Mouse (Mus musculus): ENCODE results near the gene Naa40. TPM values are rescaled to one million over a fixed set of nuclear protein-coding genes. Genes with fewer than 3 reads are reported as not detected.
A peak's percentile ranks its signal among the peaks of the same experiment; 100 is the strongest.

Naa40 gene
- polyA plus RNA-seq, 1 experiment from 2014 or later = 71.1 TPM

DNA sequence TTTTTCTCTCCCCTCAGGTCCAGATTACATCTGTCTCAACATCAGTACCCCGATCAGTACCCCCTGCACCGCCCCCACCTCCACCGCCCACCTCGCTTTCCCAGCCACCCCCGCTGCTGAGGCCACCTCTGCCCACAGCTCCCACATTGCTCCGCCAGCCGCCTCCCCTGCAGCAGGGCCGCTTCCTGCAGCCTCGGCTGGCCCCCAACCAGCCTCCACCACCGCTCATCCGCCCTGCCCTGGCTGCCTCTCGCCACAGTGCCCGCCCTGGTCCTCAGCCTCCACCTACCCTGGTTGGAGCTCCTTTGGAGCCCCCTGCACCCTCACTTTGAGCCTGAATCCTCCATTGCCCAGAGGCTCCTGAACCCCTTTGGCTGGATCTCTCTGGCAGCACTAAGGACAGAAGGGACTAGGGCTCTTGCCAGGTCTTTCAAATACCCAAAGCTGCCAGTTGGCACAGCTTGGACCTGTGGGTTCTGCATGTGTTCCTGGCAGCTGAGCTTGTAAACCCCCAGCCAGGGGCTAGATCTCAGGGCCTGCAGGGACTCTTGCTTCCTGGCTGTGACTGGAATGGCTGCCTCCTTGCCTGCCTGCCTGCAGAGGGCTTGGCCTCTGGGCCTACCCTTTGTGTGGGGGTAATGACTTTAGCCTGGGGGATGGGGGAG is 33.5 kb upstream of the Naa40 start:
- Histone ChIP-seq H3K9ac (peak overlapping the region; percentile 47), H3K9me3 (replicated peaks) (no peaks in the 10 kb centered on the region), H3K27me3 (no peaks in the 10 kb centered on the region), H3K4me1 (peaks cover 81% of the 10 kb centered on the region), H3K4me3 (0 out of 2 replicates have a peak overlapping the region, but pooled peaks have one; percentile 4), H3K27ac (peak overlapping the region; percentile 93), H3K36me3 (ENCODE audit: poor library complexity, severe bottlenecking) (peaks cover 95% of the 10 kb centered on the region), H3K4me2 (peak overlapping the region; percentile 27)
- 75% methylated on average over 12 of the region's 13 CpGs for WGBS
- ATAC-seq = peak; percentile 28; the same call in 1 of the 2 replicates

GRCm38 (mm10) chr19:7273486-7273885 is 32.5 kb upstream of the Naa40 start:
- no peaks in the 10 kb centered on the region for H3K9me3 ChIP-seq (replicated peaks)
- no peak overlapping the region for H3K4me2 ChIP-seq
- H3K36me3 ChIP-seq (ENCODE audit: poor library complexity, severe bottlenecking) = peaks cover 87% of the 10 kb centered on the region
- no peak overlapping the region for H3K4me3 ChIP-seq
- peaks cover 77% of the 10 kb centered on the region for H3K4me1 ChIP-seq
- 91% methylated on average over 4 of the region's 4 CpGs for WGBS
- H3K9ac ChIP-seq = no peak overlapping the region
- no peaks in the 10 kb centered on the region for H3K27me3 ChIP-seq
- peak overlapping the region; percentile 93; the same call in 1 of the 2 replicates for H3K27ac ChIP-seq
- ATAC-seq = no peak

DNA sequence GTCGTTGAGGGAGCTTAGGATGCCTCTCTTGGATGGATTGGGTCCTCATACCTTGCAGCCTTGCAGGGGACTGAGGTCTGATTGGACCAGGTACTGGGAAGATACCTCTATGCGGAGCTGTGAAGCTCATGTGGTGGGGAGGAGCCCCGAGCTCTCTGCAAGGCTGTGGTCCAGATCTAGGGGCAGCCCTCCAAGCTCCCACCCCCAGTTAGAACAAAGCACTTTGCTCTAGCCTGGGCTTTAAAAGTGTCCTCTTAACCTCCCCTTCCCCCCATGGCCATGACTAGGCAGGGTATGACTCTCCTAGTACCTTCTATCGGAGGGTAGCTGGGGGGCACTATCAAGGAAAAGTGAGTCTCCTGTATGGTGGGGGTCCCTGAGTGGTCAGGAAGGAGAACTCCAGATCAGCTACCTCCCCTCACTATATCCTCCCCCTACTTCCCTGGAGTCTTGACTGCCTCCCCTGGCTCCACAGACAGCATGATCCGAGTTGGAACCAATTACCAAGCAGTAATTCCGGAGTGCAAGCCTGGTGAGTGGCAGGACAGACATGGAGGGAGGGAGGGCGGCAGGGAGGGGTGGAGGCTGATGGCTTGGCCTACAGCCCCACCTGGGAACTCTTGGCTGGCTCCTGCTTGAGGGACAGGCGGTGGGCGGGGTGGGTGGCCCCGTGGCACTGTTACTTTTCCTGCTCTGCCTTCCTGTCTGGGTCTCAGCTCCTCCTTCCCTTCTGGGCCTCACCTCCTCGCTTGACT is 28.5 kb upstream of the Naa40 start:
- Histone ChIP-seq H3K4me3 (peak overlapping the region; percentile 91), H3K27ac (peak overlapping the region; percentile 100), H3K9me3 (replicated peaks) (no peaks in the 10 kb centered on the region), H3K4me2 (peak overlapping the region; percentile 77), H3K9ac (peak overlapping the region; percentile 98), H3K27me3 (no peaks in the 10 kb centered on the region), H3K36me3 (ENCODE audit: poor library complexity, severe bottlenecking) (peaks cover 47% of the 10 kb centered on the region), H3K4me1 (peaks cover 80% of the 10 kb centered on the region)
- 9% methylated on average over 11 of the region's 11 CpGs for WGBS
- no peak for ATAC-seq

DNA sequence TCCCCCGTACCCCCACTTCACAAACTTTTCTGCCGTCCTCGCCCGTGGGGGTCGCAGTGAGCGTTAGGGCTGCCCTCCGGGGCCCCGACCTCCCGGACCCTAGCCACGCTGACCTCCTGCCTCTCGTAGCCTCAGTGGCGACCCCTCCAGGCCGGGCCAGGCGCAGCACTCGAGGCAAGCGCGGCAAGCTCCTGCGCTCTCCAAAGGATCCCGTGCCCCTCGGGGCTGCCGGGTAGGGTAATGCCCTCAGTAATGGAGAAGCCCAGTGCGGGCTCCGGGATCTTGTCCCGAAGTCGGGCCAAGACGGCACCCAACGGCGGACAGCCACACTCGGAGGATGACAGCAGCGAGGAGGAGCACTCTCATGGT is 27.7 kb upstream of the Naa40 start:
- WGBS = under 1% methylated on average over 28 of the region's 30 CpGs
- H3K4me2 ChIP-seq = peak overlapping the region; percentile 77
- peak overlapping the region; percentile 91 for H3K4me3 ChIP-seq
- H3K36me3 ChIP-seq (ENCODE audit: poor library complexity, severe bottlenecking) = peaks cover 39% of the 10 kb centered on the region
- H3K9me3 ChIP-seq (replicated peaks) = no peaks in the 10 kb centered on the region
- H3K4me1 ChIP-seq = peaks cover 75% of the 10 kb centered on the region
- peak; percentile 20 for ATAC-seq
- H3K27me3 ChIP-seq = no peaks in the 10 kb centered on the region
- peak overlapping the region; percentile 100 for H3K27ac ChIP-seq
- H3K9ac ChIP-seq = peak overlapping the region; percentile 98

- Histone ChIP-seq H3K4me2 (peak overlapping the region; percentile 77), H3K27me3 (no peaks in the 10 kb centered on the region), H3K36me3 (ENCODE audit: poor library complexity, severe bottlenecking) (peaks cover 33% of the 10 kb centered on the region), H3K27ac (peak overlapping the region; percentile 100), H3K4me1 (peaks cover 74% of the 10 kb centered on the region), H3K9me3 (replicated peaks) (no peaks in the 10 kb centered on the region), H3K4me3 (peak overlapping the region; percentile 91), H3K9ac (peak overlapping the region; percentile 98)
- under 1% methylated on average over 39 of the region's 97 CpGs for WGBS
- ATAC-seq = peak; percentile 51
These were observed 27.1 kb upstream of the Naa40 start for GRCm38 (mm10) chr19:7267781-7268721.

DNA sequence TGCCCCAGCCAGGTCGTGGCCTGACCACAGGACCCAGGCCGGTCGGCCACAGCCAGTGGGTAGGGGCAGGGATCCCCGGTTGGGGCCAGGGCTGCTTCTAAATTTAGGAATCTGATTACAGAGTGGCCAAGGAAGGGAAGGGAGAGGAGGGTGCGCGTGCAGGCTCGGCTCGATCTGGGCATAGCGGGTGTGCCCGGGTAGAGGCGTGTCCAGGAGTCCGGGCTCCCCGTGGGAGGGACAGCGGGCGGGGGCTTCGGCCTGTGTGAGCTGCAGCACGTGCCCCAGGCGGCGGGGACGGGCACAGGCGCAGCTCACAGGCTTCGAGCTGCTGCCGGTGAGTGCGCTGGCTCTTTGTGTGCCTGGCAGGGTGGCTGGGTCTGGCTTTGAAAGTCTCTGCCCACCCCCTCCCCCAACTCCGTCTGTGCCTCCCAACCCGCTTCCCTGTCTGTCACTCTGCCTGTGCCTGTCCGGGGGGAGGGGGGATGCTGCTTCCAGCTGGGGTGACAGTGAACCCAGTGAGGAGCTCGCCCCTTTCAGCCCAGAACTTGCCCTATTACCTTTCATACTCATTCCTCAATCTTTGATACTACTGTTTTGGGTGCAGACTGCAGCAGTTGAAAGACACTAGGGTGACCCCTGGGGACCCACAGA is 26.2 kb upstream of the Naa40 start, which contains the start of gene Rcor2:
Gene Rcor2, plus strand, starts transcription at position 235 of the 651 bp plus-strand sequence.
- H3K4me2 ChIP-seq = peak within 1 kb of the TSS; percentile 77
- H3K4me3 ChIP-seq = peak within 1 kb of the TSS; percentile 91
- peaks cover 24% of the 10 kb centered on the region for H3K36me3 ChIP-seq (ENCODE audit: poor library complexity, severe bottlenecking)
- H3K4me1 ChIP-seq = peaks cover 70% of the 10 kb centered on the region
- peak; percentile 76 for ATAC-seq
- 0% methylated on average over 27 of the region's 28 CpGs for WGBS
- peak within 1 kb of the TSS; percentile 98 for H3K9ac ChIP-seq
- H3K27ac ChIP-seq = peak within 1 kb of the TSS; percentile 100
- no peaks in the 10 kb centered on the region for H3K27me3 ChIP-seq
- H3K9me3 ChIP-seq (replicated peaks) = 0 out of 2 replicates have a peak, but pooled peaks cover 4% of the 10 kb centered on the region

- H3K9me3 ChIP-seq (replicated peaks) = 0 out of 2 replicates have a peak, but pooled peaks cover 4% of the 10 kb centered on the region
- 22% methylated on average over 4 of the region's 4 CpGs for WGBS
- H3K36me3 ChIP-seq (ENCODE audit: poor library complexity, severe bottlenecking) = peaks cover 16% of the 10 kb centered on the region
- peaks cover 62% of the 10 kb centered on the region for H3K4me1 ChIP-seq
- peak overlapping the region; percentile 98 for H3K9ac ChIP-seq
- H3K27ac ChIP-seq = peak overlapping the region; percentile 100
- H3K4me2 ChIP-seq = peak overlapping the region; percentile 77
- H3K4me3 ChIP-seq = peak overlapping the region; percentile 91
- ATAC-seq = peak; percentile 6; the same call in 1 of the 2 replicates
- H3K27me3 ChIP-seq = no peaks in the 10 kb centered on the region
These were observed 25.4 kb upstream of the Naa40 start for GRCm38 (mm10) chr19:7266421-7266831.

DNA sequence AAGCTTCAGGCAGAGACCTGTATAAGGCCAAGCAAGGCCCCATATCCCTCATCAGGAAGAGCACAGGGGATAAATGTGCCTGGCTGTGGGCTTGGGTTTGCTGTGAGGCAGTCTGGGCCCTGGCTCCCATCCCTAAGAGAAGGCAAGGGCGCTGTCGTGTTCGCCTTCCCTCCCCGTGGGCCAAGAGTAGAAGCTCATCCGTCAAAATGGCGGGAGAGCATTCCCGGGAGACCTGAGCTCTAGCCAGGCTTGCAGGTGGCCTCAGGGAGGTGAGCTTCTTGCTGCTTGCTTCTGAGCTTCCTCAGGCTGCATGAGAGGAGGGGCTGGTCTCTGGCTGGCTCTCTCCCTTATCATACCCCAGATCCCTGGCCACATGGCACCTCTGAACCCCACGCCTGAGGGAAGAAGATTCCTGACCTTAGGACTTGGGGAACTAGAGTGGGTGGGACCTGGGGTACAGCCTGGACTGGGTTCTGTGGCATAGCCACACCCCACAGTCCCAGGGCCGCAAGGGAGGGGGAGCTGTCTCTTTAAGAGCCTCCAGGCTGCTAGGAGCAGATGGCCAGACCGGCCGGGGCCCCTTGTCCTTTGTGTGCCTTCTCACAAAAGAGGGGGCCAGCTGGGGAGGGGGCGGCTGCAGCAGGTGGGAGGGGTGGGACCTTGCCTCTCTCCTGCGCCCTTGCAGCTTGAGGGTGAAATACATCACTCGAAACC is 24.7 kb upstream of the Naa40 start:
- Histone ChIP-seq H3K4me1 (peaks cover 54% of the 10 kb centered on the region), H3K27ac (peak overlapping the region; percentile 100), H3K36me3 (ENCODE audit: poor library complexity, severe bottlenecking) (peaks cover 8% of the 10 kb centered on the region), H3K4me2 (peak overlapping the region; percentile 77), H3K4me3 (peak overlapping the region; percentile 91; the same call in 1 of the 2 replicates), H3K9ac (peak overlapping the region; percentile 98), H3K9me3 (replicated peaks) (0 out of 2 replicates have a peak, but pooled peaks cover 4% of the 10 kb centered on the region), H3K27me3 (no peaks in the 10 kb centered on the region)
- ATAC-seq = peak; percentile 31; the same call in 1 of the 2 replicates
- WGBS = 7% methylated on average over 14 of the region's 14 CpGs

- Histone ChIP-seq H3K4me3 (0 out of 2 replicates have a peak overlapping the region, but pooled peaks have one; percentile 6), H3K36me3 (ENCODE audit: poor library complexity, severe bottlenecking) (0 out of 2 replicates have a peak, but pooled peaks cover under 1% of the 10 kb centered on the region), H3K9ac (peak overlapping the region; percentile 98), H3K4me2 (peak overlapping the region; percentile 40), H3K4me1 (peaks cover 46% of the 10 kb centered on the region), H3K27me3 (no peaks in the 10 kb centered on the region), H3K9me3 (replicated peaks) (0 out of 2 replicates have a peak, but pooled peaks cover 4% of the 10 kb centered on the region), H3K27ac (peak overlapping the region; percentile 100)
- ATAC-seq = no peak
- 6% methylated on average over 5 of the region's 6 CpGs for WGBS
These were observed 23.9 kb upstream of the Naa40 start for GRCm38 (mm10) chr19:7264766-7265331.

GRCm38 (mm10) chr19:7264088-7264765 is 23.2 kb upstream of the Naa40 start:
- H3K9me3 ChIP-seq (replicated peaks) = 0 out of 2 replicates have a peak, but pooled peaks cover 4% of the 10 kb centered on the region
- no peaks in the 10 kb centered on the region for H3K27me3 ChIP-seq
- no peak overlapping the region for H3K4me3 ChIP-seq
- H3K27ac ChIP-seq = peak overlapping the region; percentile 100
- peaks cover 40% of the 10 kb centered on the region for H3K4me1 ChIP-seq
- H3K9ac ChIP-seq = 0 out of 2 replicates have a peak overlapping the region, but pooled peaks have one; percentile 98
- peak overlapping the region; percentile 40 for H3K4me2 ChIP-seq
- no peak for ATAC-seq
- H3K36me3 ChIP-seq (ENCODE audit: poor library complexity, severe bottlenecking) = no peaks in the 10 kb centered on the region
- WGBS = 12% methylated on average over 9 of the region's 9 CpGs
